Mouse (Mus musculus): ENCODE results near the gene Cog5.
A peak's percentile ranks its signal among the peaks of the same experiment; 100 is the strongest.

The Cog5 gene

GRCm38 (mm10) chr12:31712233-31712632 lies 57.6 kb downstream of the Cog5 start:
- DNase-seq: no peak

GRCm38 (mm10) chr12:31712727-31713126 lies 58.1 kb downstream of the Cog5 start:
- no peak for DNase-seq

GRCm38 (mm10) chr12:31713600-31713999 lies 58.9 kb downstream of the Cog5 start, which contains the start of gene Gpr22:
Gene Gpr22, minus strand, starts transcription at chr12:31713947.
- no peak for DNase-seq

GRCm38 (mm10) chr12:31714070-31714469 lies 59.4 kb downstream of the Cog5 start:
- DNase-seq: no peak

GRCm38 (mm10) chr12:31719586-31720275 lies 65.1 kb downstream of the Cog5 start:
- DNase-seq: peak; percentile 22 to 34

- DNase-seq: no peak
These were observed 69.9 kb downstream of the Cog5 start for GRCm38 (mm10) chr12:31724576-31724975.

GRCm38 (mm10) chr12:31725511-31726275 lies 71.0 kb downstream of the Cog5 start:
- no peak for DNase-seq

GRCm38 (mm10) chr12:31726707-31727106 lies 72.0 kb downstream of the Cog5 start:
- DNase-seq: no peak

GRCm38 (mm10) chr12:31730126-31730525 lies 75.5 kb downstream of the Cog5 start:
- no peak for DNase-seq

- no peak for DNase-seq
These were observed 79.9 kb downstream of the Cog5 start for GRCm38 (mm10) chr12:31734616-31735015.

GRCm38 (mm10) chr12:31747301-31747700 lies 92.6 kb downstream of the Cog5 start:
- DNase-seq: no peak

- DNase-seq: no peak
These were observed 95.2 kb downstream of the Cog5 start for GRCm38 (mm10) chr12:31749846-31750245.

GRCm38 (mm10) chr12:31754465-31754864 lies 99.8 kb downstream of the Cog5 start:
- DNase-seq: no peak

- DNase-seq: no peak
These were observed 101.5 kb downstream of the Cog5 start for GRCm38 (mm10) chr12:31755885-31756755.

GRCm38 (mm10) chr12:31773612-31774011 lies 118.9 kb downstream of the Cog5 start:
- no peak for DNase-seq

GRCm38 (mm10) chr12:31784291-31784690 lies 129.6 kb downstream of the Cog5 start:
- no peak for DNase-seq

- no peak for DNase-seq
These were observed 133.9 kb downstream of the Cog5 start for GRCm38 (mm10) chr12:31788530-31788929.

GRCm38 (mm10) chr12:31806410-31807154 lies 151.9 kb downstream of the Cog5 start:
- DNase-seq: no peak

- no peak for DNase-seq
These were observed 163.4 kb downstream of the Cog5 start for GRCm38 (mm10) chr12:31818051-31818461.

- DNase-seq: no peak
These were observed 164.4 kb downstream of the Cog5 start for GRCm38 (mm10) chr12:31819096-31819495.

- no peak for DNase-seq
These were observed 164.9 kb downstream of the Cog5 start for GRCm38 (mm10) chr12:31819520-31819919.

GRCm38 (mm10) chr12:31823671-31824070 lies 169.0 kb downstream of the Cog5 start:
- DNase-seq: peak in 1 of 2 experiments; percentile 5
